Mouse (Mus musculus) liver, embryonic 16.5 days (tissue): Measurements from ENCODE around the gene Pink1. TPM values are rescaled to one million over a fixed set of nuclear protein-coding genes. Genes with fewer than 3 reads are reported as not detected.
A peak's percentile ranks its signal among the peaks of the same experiment; 100 is the strongest.
"Not testable (repeated sequence)": the region's sequence is repeated elsewhere in the genome, so short reads cannot be mapped to it uniquely, and the experiment has no call there.

Experiments
- ATAC-seq: fragments of 200-750 bp; cut with Nextera tagmentation; 2 replicates; pipeline ENCODE4 v1.8.0; 2017; ENCODE audit warnings: low read depth, mild to moderate bottlenecking, moderate number of reproducible peaks, moderate library complexity
- H3K27ac ChIP-seq: fragments of 300-500 bp; sonication (generic); 2 replicates; pipeline ENCODE4 v1.5.1; 2014; ENCODE audit warnings: mild to moderate bottlenecking, low read length
- H3K27me3 ChIP-seq: fragments of 300-500 bp; sonication (generic); 2 replicates; pipeline ENCODE4 v1.6.1; 2014; ENCODE audit warnings: low read depth, low read length, mixed read lengths; ENCODE audit not compliant: control insufficient read depth, insufficient read depth
- H3K36me3 ChIP-seq: fragments of 300-500 bp; sonication (generic); 2 replicates; pipeline ENCODE4 v1.6.1; 2014; ENCODE audit warnings: mild to moderate bottlenecking; ENCODE audit not compliant: control insufficient read depth, insufficient read depth
- H3K4me1 ChIP-seq: fragments of 300-500 bp; sonication (generic); 2 replicates; pipeline ENCODE4 v1.6.1; 2014; ENCODE audit warnings: low read depth, low read length, mixed read lengths; ENCODE audit not compliant: control insufficient read depth
- H3K4me2 ChIP-seq: fragments of 300-500 bp; sonication (generic); 2 replicates; pipeline ENCODE4 v1.6.1; 2014; ENCODE audit warnings: low read depth, low read length, mixed read lengths
- H3K4me3 ChIP-seq: fragments of 300-500 bp; sonication (generic); 2 replicates; pipeline ENCODE4 v1.5.1; 2014; ENCODE audit warnings: low read depth, mild to moderate bottlenecking, low read length
- H3K9ac ChIP-seq: fragments of 300-500 bp; sonication (generic); 2 replicates; pipeline ENCODE4 v1.6.1; 2014; ENCODE audit warnings: low read depth, low read length
- H3K9me3 ChIP-seq: fragments of 300-500 bp; sonication (generic); replicated peaks from 2 replicates; pipeline ENCODE4 v1.6.1; 2016; ENCODE audit warnings: low read length; ENCODE audit not compliant: control insufficient read depth
- WGBS: fragments of 180-500 bp; shearing (Covaris S2); extraction: QIAGEN DNeasy Blood & Tissue Kit; methylation state at CpG from one replicate; pipeline ENCODE4 v1.1.7; 2014; ENCODE audit not compliant: insufficient replicate concordance; 5-methylcytosine and 5-hydroxymethylcytosine counted together
- polyA plus RNA-seq: library from polyadenylated mRNA; unstranded; fragments of >200 nt; fragmentation: Nextera tagmentation; extraction: Ambion mirVana; gene quantifications from 2 replicates; pipeline ENCODE4 v1.2.1, GENCODE M21; 2015

Pink1 gene
- polyA plus RNA-seq, 1 experiment from 2014 or later: 39.6 TPM

- Histone ChIP-seq H3K4me2 (no peak overlapping the region), H3K9ac (no peak overlapping the region), H3K4me1 (peaks cover 2% of the 10 kb centered on the region), H3K36me3 (no peaks in the 10 kb centered on the region), H3K27me3 (peaks cover 4% of the 10 kb centered on the region; the same call in 1 of the 2 replicates), H3K9me3 (no peaks in the 10 kb centered on the region), H3K4me3 (no peak overlapping the region), H3K27ac (no peak overlapping the region)
- no peak for ATAC-seq
- WGBS: 70% methylated on average over 6 of the region's 6 CpGs
Measured at GRCm38 (mm10) chr4:138335648-138336047, 9.5 kb upstream of the Pink1 start.

- no peaks in the 10 kb centered on the region for H3K9me3 ChIP-seq
- WGBS: 79% methylated on average over 12 of the region's 12 CpGs
- H3K4me1 ChIP-seq: peaks cover 2% of the 10 kb centered on the region
- H3K36me3 ChIP-seq: no peaks in the 10 kb centered on the region
- H3K4me3 ChIP-seq: no peak overlapping the region
- no peak overlapping the region for H3K4me2 ChIP-seq
- H3K27ac ChIP-seq: no peak overlapping the region
- no peak overlapping the region for H3K9ac ChIP-seq
- no peak for ATAC-seq
- peaks cover 4% of the 10 kb centered on the region; the same call in 1 of the 2 replicates for H3K27me3 ChIP-seq
Measured at GRCm38 (mm10) chr4:138335036-138335435, 8.9 kb upstream of the Pink1 start.

GRCm38 (mm10) chr4:138333135-138333534, 7.0 kb upstream of the Pink1 start:
- ATAC-seq: no peak
- 74% methylated on average over 4 of the region's 4 CpGs for WGBS

GRCm38 (mm10) chr4:138331647-138332046, 5.5 kb upstream of the Pink1 start:
- H3K9me3 ChIP-seq: no peaks in the 10 kb centered on the region
- no peak overlapping the region for H3K4me3 ChIP-seq
- H3K27me3 ChIP-seq: peaks cover 4% of the 10 kb centered on the region; the same call in 1 of the 2 replicates
- no peak overlapping the region for H3K4me2 ChIP-seq
- no peak for ATAC-seq
- H3K4me1 ChIP-seq: no peaks in the 10 kb centered on the region; the same call in 1 of the 2 replicates
- no peak overlapping the region for H3K9ac ChIP-seq
- 70% methylated on average over 9 of the region's 9 CpGs for WGBS
- H3K36me3 ChIP-seq: no peaks in the 10 kb centered on the region
- no peak overlapping the region for H3K27ac ChIP-seq

More at GRCm38 (mm10) chr4:138333135-138333534, 7.0 kb upstream of the Pink1 start:
- Histone ChIP-seq H3K9ac (no peak overlapping the region), H3K36me3 (no peaks in the 10 kb centered on the region), H3K4me1 (peaks cover 2% of the 10 kb centered on the region), H3K27me3 (peaks cover 4% of the 10 kb centered on the region; the same call in 1 of the 2 replicates), H3K4me2 (no peak overlapping the region), H3K9me3 (no peaks in the 10 kb centered on the region), H3K27ac (no peak overlapping the region), H3K4me3 (no peak overlapping the region)

- H3K4me2 ChIP-seq: no peak overlapping the region
- H3K9ac ChIP-seq: no peak overlapping the region
- peaks cover 4% of the 10 kb centered on the region; the same call in 1 of the 2 replicates for H3K27me3 ChIP-seq
- H3K4me1 ChIP-seq: peaks cover 7% of the 10 kb centered on the region
- no peak overlapping the region for H3K27ac ChIP-seq
- no peaks in the 10 kb centered on the region for H3K36me3 ChIP-seq
- no peak overlapping the region for H3K4me3 ChIP-seq
- no peaks in the 10 kb centered on the region for H3K9me3 ChIP-seq
- ATAC-seq: no peak
- 27% methylated on average over 15 of the region's 15 CpGs for WGBS
Measured at GRCm38 (mm10) chr4:138330264-138330671, 4.2 kb upstream of the Pink1 start.

- peak overlapping the region; percentile 69 for H3K27ac ChIP-seq
- peaks cover 4% of the 10 kb centered on the region; the same call in 1 of the 2 replicates for H3K27me3 ChIP-seq
- H3K9me3 ChIP-seq: no peaks in the 10 kb centered on the region
- no peak for ATAC-seq
- H3K4me2 ChIP-seq: peak overlapping the region; percentile 40
- no peaks in the 10 kb centered on the region for H3K36me3 ChIP-seq
- 58% methylated on average over 7 of the region's 7 CpGs for WGBS
- peak overlapping the region; percentile 41 for H3K9ac ChIP-seq
- H3K4me3 ChIP-seq: peak overlapping the region; percentile 53
- H3K4me1 ChIP-seq: peaks cover 13% of the 10 kb centered on the region
Measured at GRCm38 (mm10) chr4:138327891-138328470, 1.9 kb upstream of the Pink1 start.

GRCm38 (mm10) chr4:138327155-138327554, 1.0 kb upstream of the Pink1 start:
- not testable (repeated sequence) for H3K36me3 ChIP-seq, H3K9me3 ChIP-seq, ATAC-seq, H3K9ac ChIP-seq, H3K27me3 ChIP-seq, H3K4me3 ChIP-seq
- Histone ChIP-seq H3K4me1 (peaks cover 13% of the 10 kb centered on the region), H3K27ac (peak overlapping the region; percentile 93; the same call in 1 of the 2 replicates), H3K4me2 (0 out of 2 replicates have a peak overlapping the region, but pooled peaks have one; percentile 6)
- WGBS: 60% methylated on average over 8 of the region's 12 CpGs

GRCm38 (mm10) chr4:138325466-138326076, 536 bp downstream of the Pink1 start:
- Histone ChIP-seq H3K36me3 (no peaks in the 10 kb centered on the region), H3K4me3 (peak overlapping the region; percentile 93), H3K9ac (peak overlapping the region; percentile 83), H3K4me1 (peaks cover 13% of the 10 kb centered on the region), H3K27ac (peak overlapping the region; percentile 93), H3K27me3 (no peaks in the 10 kb centered on the region; the same call in 1 of the 2 replicates), H3K4me2 (peak overlapping the region; percentile 69), H3K9me3 (no peaks in the 10 kb centered on the region)
- ATAC-seq: peak; percentile 93
- WGBS: under 1% methylated on average over 44 of the region's 45 CpGs

- no peaks in the 10 kb centered on the region for H3K9me3 ChIP-seq
- WGBS: 74% methylated on average over 3 of the region's 3 CpGs
- H3K27me3 ChIP-seq: no peaks in the 10 kb centered on the region
- H3K4me1 ChIP-seq: peaks cover 13% of the 10 kb centered on the region
- no peak for ATAC-seq
- H3K27ac ChIP-seq: no peak overlapping the region
- no peaks in the 10 kb centered on the region for H3K36me3 ChIP-seq
- H3K9ac ChIP-seq: no peak overlapping the region
- no peak overlapping the region for H3K4me2 ChIP-seq
- no peak overlapping the region for H3K4me3 ChIP-seq
Measured at GRCm38 (mm10) chr4:138324451-138324850, 1.7 kb downstream of the Pink1 start.
